Mouse (Mus musculus) stomach, postnatal 0 days (tissue): ENCODE measurements around the gene Sec1.

Source experiments
- CTCF ChIP-seq: IDR thresholded peaks from 2 replicates; pipeline ENCODE4 v1.5.1; 2016; ENCODE audit warnings: antibody characterized with exemption, low read depth, mild to moderate bottlenecking, moderate library complexity
- EP300 ChIP-seq: optimal IDR thresholded peaks from 2 replicates; pipeline ENCODE3; 2016; ENCODE audit warnings: antibody characterized with exemption

- TF ChIP-seq CTCF (no peak), EP300 (no peak)
Measured at GRCm38 (mm10) chr7:45644872-45645590, 49.2 kb downstream of the Sec1 start.
